Mouse (Mus musculus) urinary bladder, postnatal 36 days (tissue): ENCODE measurements around the gene Ssxb8.
"Not testable (repeated sequence)": the region's sequence is repeated elsewhere in the genome, so short reads cannot be mapped to it uniquely, and the experiment has no call there.

Experiments used
- DNase-seq, 2 experiments: peaks; one replicate each; pipeline ENCODE4 v3.0.0; 2022; ENCODE audit warnings: low spot score in 2 of 2, mixed read lengths in 1 of 2

Ssxb8 gene

GRCm38 (mm10) chrX:8690744-8691143 is at the start of gene Ssxb8:
Gene Ssxb8, minus strand, starts transcription at chrX:8690844.
- DNase-seq, result not testable (repeated sequence)

GRCm38 (mm10) chrX:8732907-8733306 is 42.3 kb upstream of the Ssxb8 start:
- DNase-seq, result no peak

GRCm38 (mm10) chrX:8663085-8663484 is 27.6 kb downstream of the Ssxb8 start:
- no peak for DNase-seq
